Mouse (Mus musculus) C2C12 (cell line): ENCODE measurements at regions not wholly inside any gene's neighbourhood (a gene's known extent, or its start where the extent isn't known, plus 50 kb on each side); places are given as distances from the start of the nearest gene placed in this dataset.

ENCODE experiments used
- H3K27me3 ChIP-seq: one replicate; pipeline ENCODE4 v1.6.1; 2011; ENCODE audit not compliant: control insufficient read depth, insufficient read depth, insufficient read length
- H3K36me3 ChIP-seq: one replicate; pipeline ENCODE4 v1.6.1; 2011; ENCODE audit not compliant: control insufficient read depth, insufficient read depth
- H3K4me3 ChIP-seq: one replicate; pipeline ENCODE4 v1.5.1; 2011; ENCODE audit warnings: mild to moderate bottlenecking, control low read depth; ENCODE audit not compliant: poor library complexity, insufficient read depth, severe bottlenecking
- H3K79me2 ChIP-seq: one replicate; pipeline ENCODE4 v1.6.1; 2011; ENCODE audit not compliant: control insufficient read depth, insufficient read depth
- H3K79me3 ChIP-seq: one replicate; pipeline ENCODE4 v1.6.1; 2011; ENCODE audit warnings: low read depth, control low read depth
- H3ac ChIP-seq: one replicate; pipeline ENCODE3; 2011; ENCODE audit warnings: low read depth; ENCODE audit not compliant: control insufficient read depth, insufficient read length
- CEBPB ChIP-seq: IDR thresholded peaks from one replicate; pipeline ENCODE4 v1.6.1; 2011; ENCODE audit warnings: low read depth, mild to moderate bottlenecking, control low read depth, moderate library complexity
- CTCF ChIP-seq: IDR thresholded peaks from one replicate; pipeline ENCODE4 v1.5.1; 2011; ENCODE audit not compliant: control insufficient read depth, insufficient read depth, insufficient read length
- FOSL1 ChIP-seq: IDR thresholded peaks from one replicate; pipeline ENCODE4 v1.8.0; 2011; ENCODE audit warnings: mild to moderate bottlenecking, low read length; ENCODE audit not compliant: poor library complexity, insufficient read depth, severe bottlenecking
- MAX ChIP-seq: IDR thresholded peaks from one replicate; pipeline ENCODE4 v1.6.1; 2011; ENCODE audit warnings: mild to moderate bottlenecking, control low read depth
- MYOD1 ChIP-seq: IDR thresholded peaks from one replicate; pipeline ENCODE4 v1.6.1; 2011; ENCODE audit warnings: low read depth; ENCODE audit not compliant: control insufficient read depth, insufficient read length
- MYOG ChIP-seq: IDR thresholded peaks from one replicate; pipeline ENCODE4 v1.6.1; 2011; ENCODE audit not compliant: control insufficient read depth, insufficient read length; ENCODE audit errors: extremely low read depth
- USF1 ChIP-seq: IDR thresholded peaks from one replicate; pipeline ENCODE4 v1.6.1; 2011; ENCODE audit warnings: low read depth, mild to moderate bottlenecking, control low read depth, moderate library complexity

- TF ChIP-seq USF1 (no peak), CEBPB (peak; percentile 77), FOSL1 (no peak), MAX (no peak), MYOD1 (no peak), MYOG (no peak), CTCF (no peak)
- Histone ChIP-seq H3K36me3 (no peaks in the 10 kb centered on the region), H3K27me3 (peaks cover 10% of the 10 kb centered on the region), H3K4me3 (no peak overlapping the region), H3K79me3 (no peaks in the 10 kb centered on the region), H3K79me2 (no peaks in the 10 kb centered on the region), H3ac (no peak overlapping the region)
Observed at GRCm38 (mm10) chr8:92483055-92483765, 125.8 kb downstream of the Irx5 start.

- TF ChIP-seq MAX (no peak), USF1 (no peak), CEBPB (no peak), CTCF (no peak), FOSL1 (no peak), MYOD1 (no peak), MYOG (no peak)
- Histone ChIP-seq H3K27me3 (no peaks in the 10 kb centered on the region), H3K79me2 (no peaks in the 10 kb centered on the region), H3ac (no peak overlapping the region), H3K4me3 (no peak overlapping the region), H3K36me3 (no peaks in the 10 kb centered on the region), H3K79me3 (no peaks in the 10 kb centered on the region)
Observed at GRCm38 (mm10) chr8:92488526-92489159, 131.2 kb downstream of the Irx5 start.

DNA sequence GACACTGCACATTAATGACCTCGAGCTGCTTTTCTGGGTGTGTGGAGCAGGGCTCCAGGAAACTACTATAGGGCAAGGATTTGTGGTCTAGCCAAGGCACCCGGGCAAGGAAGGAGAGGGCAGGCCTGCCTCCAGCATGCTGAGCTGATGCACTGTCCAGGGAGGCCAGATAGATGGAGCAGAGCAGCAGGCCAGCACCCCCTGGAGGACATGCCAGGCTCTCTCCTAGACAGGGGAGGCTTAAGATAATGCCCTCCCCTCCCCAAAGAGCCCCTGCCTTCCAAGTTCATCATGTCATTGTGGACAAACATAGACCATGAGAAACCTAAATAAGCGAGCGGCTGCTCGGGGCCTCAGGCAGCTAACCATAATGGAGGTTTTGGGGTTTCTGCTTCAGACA lies 134.1 kb downstream of the Irx5 start:
- H3K79me2 ChIP-seq: no peaks in the 10 kb centered on the region
- H3K27me3 ChIP-seq: peaks cover 7% of the 10 kb centered on the region
- H3K4me3 ChIP-seq: no peak overlapping the region
- H3K79me3 ChIP-seq: no peaks in the 10 kb centered on the region
- no peak for TF ChIP-seq MYOG
- TF ChIP-seq CTCF: no peak
- no peak for TF ChIP-seq CEBPB
- TF ChIP-seq FOSL1: no peak
- TF ChIP-seq MAX: no peak
- no peak for TF ChIP-seq MYOD1
- TF ChIP-seq USF1: no peak
- H3K36me3 ChIP-seq: no peaks in the 10 kb centered on the region
- no peak overlapping the region for H3ac ChIP-seq

DNA sequence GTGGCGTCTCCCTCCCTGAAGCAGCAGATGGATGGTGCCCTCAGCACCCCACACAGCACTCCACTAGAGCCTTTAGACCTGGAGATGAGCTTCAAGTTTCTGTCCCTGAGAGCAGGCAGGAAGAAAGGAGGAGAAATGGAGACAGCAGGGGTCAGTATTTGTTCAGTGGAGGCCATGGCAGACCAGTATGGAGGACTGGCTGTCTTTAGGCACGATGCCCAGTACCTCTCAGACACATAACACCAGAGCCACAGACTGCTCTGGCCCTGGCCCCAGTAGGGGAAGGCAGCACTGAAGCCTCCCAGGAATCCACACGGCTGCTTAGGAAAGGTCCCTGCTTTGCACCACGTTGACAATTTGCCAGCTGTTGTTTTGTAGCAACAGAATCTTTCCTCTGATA lies 136.0 kb downstream of the Irx5 start:
- H3ac ChIP-seq: no peak overlapping the region
- no peak overlapping the region for H3K4me3 ChIP-seq
- no peaks in the 10 kb centered on the region for H3K79me3 ChIP-seq
- no peaks in the 10 kb centered on the region for H3K36me3 ChIP-seq
- H3K79me2 ChIP-seq: no peaks in the 10 kb centered on the region
- H3K27me3 ChIP-seq: peaks cover 7% of the 10 kb centered on the region
- TF ChIP-seq CEBPB: no peak
- no peak for TF ChIP-seq MAX
- no peak for TF ChIP-seq USF1
- no peak for TF ChIP-seq CTCF

- TF ChIP-seq MYOG (no peak), CTCF (no peak), CEBPB (no peak), MAX (no peak), USF1 (no peak), MYOD1 (no peak), FOSL1 (no peak)
- Histone ChIP-seq H3K4me3 (no peak overlapping the region), H3K79me3 (no peaks in the 10 kb centered on the region), H3K36me3 (no peaks in the 10 kb centered on the region), H3K27me3 (no peaks in the 10 kb centered on the region), H3K79me2 (no peaks in the 10 kb centered on the region), H3ac (no peak overlapping the region)
Observed at GRCm38 (mm10) chr8:92505552-92506281, 148.3 kb downstream of the Irx5 start.
